Mouse (Mus musculus): ENCODE results near the gene Pex11g.

The Pex11g gene

GRCm38 (mm10) chr8:3480221-3480785 is 12.8 kb upstream of the Pex11g start:
- DNase-seq (ENCODE audit: low spot score): no peak

- no peak for DNase-seq (ENCODE audit: low spot score)
These were observed 8.4 kb upstream of the Pex11g start for GRCm38 (mm10) chr8:3475715-3476429.

DNA sequence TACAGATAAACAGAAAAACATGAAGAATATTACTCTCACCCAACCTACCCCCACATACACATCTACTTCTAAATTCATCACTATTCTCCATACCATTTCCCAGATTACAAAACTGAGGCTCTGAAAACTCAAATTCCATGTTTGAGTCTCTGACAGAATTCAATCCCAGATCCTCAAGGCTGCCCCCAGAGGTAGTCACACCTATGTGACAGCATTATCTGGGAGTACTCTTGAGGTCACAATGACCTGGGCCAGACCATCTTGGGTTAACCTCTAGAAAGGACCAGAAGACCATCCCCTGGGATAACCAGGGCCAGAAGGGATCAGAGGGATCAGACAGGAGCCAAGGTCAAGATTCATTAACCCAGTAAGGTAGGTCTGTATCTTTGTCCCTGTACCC is 3.1 kb upstream of the Pex11g start, which contains the start of gene Tex45:
TSS of gene Tex45 (plus strand) at position 301 of the 400 bp plus-strand sequence.
- DNase-seq (ENCODE audit: low spot score): no peak

DNA sequence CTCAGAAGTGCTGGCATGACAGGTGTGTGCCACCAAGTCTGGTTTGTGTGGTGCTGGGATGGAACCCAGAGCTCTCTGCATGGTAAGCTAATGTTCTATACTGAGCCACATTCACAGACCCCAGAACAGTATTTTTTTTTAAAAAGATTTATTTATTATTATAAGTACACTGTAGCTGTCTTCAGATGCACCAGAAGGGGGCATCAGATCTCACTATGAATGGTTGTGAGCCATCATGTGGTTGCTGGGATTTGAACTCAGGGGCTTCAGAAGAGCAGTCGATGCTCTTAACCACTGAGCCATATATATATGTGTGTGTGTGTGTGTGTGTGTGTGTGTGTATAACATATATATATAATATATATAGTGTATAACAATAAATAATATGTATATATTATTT is 1.4 kb upstream of the Pex11g start:
- no peak for DNase-seq (ENCODE audit: low spot score)

- DNase-seq (ENCODE audit: low spot score): no peak
These were observed 536 bp upstream of the Pex11g start for GRCm38 (mm10) chr8:3467886-3468545.

- no peak for DNase-seq (ENCODE audit: low spot score)
These were observed 3.2 kb downstream of the Pex11g start for GRCm38 (mm10) chr8:3464309-3464708.

DNA sequence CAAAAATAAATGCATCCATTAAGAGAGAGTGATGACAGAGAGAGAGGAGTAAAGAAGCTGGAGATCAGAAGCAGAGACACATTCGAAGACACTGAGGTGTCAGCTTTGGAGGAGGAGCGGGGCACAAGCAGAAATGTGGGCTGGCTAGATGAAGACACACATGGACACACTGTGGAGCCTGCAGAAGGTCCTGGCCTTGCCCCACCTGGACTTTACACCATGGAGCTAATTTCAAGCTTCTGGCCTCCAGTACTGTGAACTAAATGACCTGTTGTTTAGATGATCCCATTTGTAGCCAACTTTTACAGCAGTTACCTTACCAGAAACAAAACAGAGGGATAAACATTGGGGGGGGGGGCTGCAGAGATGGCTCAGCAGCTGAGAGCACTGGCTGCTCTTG is 4.2 kb downstream of the Pex11g start:
- DNase-seq (ENCODE audit: low spot score): no peak

GRCm38 (mm10) chr8:3451992-3452391 is 15.5 kb downstream of the Pex11g start:
- DNase-seq (ENCODE audit: low spot score): no peak

DNA sequence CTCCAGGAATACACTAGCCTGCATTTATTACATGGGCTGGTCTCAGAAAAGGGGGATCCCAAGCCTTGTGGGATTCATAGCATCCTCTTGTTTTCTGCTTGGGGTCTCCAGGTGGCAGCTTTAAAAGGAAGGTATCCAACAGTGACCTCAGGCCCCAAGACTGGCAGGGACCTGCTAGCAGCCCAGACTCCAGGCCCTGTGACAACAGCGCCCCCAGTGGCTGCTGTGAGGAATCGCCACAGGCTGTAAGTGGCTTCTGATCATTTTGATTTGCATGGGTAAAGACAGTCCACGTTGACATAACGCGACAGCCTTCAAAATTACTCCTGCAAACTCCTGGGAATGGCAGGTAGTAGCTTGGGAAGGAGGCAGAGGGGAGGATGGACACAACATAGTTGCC is 16.8 kb downstream of the Pex11g start:
- no peak for DNase-seq (ENCODE audit: low spot score)

- DNase-seq (ENCODE audit: low spot score): no peak
These were observed 18.3 kb downstream of the Pex11g start for GRCm38 (mm10) chr8:3449226-3449625.

- no peak for DNase-seq (ENCODE audit: low spot score)
These were observed 28.0 kb downstream of the Pex11g start for GRCm38 (mm10) chr8:3439510-3439909.

DNA sequence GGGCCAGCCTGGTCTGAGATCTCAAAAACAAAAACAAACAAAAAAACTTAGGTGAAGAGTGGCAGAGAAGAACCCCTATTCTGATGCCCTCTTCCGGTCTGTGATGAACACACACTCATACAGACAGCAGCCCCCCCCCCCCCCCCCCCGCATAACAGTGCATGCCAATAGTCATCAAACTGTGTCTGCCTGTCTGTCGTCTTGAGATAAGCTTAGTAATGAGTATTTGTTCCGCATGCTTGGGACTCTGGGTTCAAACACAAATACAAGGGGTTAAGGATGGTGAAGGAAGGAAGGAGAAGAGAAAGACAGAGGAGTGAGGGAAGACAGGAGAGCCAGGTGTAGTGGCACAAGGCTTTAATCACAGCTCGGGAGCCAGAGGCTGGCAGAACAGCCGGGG is 31.0 kb downstream of the Pex11g start:
- DNase-seq (ENCODE audit: low spot score): no peak

DNA sequence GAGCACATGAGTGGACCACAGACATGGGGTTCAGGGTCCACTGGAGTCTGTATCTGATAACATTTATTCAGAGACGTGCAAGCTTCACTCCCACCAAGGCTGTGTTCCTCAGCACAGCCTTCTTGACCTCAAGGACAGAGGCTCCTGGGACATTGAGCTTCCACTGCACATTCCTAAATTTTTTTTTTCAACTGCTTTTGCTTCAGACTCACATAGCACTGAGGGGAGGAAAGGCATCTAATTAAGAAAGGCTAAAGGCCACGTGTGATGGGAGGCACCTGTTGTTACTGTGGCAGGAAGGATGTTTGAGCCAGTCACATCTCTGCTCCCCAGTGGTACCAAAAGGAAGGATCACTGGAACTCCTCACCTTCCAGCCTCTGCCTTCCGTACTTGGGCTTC is 36.4 kb downstream of the Pex11g start:
- no peak for DNase-seq (ENCODE audit: low spot score)

DNA sequence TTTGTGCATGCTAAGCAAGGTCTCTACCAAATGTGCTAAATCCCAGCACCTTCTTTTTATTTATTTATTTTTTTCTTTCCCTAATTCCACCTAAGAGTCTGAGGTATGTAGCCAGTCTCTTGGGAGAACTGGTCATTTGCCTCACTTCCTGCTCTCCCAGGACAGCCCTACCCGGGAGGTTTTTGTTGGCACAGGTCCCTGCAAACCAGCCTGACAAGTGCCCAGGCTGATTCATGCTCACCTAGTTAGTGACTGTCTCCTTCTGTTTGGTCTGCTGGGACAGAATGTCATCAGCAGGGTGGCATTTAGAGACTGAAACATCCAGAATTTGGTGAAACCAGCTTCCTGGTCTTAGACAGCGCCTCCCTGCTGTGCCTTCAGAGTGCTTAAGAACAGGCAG is 37.5 kb downstream of the Pex11g start:
- no peak for DNase-seq (ENCODE audit: low spot score)

GRCm38 (mm10) chr8:3428426-3428825 is 39.1 kb downstream of the Pex11g start:
- no peak for DNase-seq (ENCODE audit: low spot score)

DNA sequence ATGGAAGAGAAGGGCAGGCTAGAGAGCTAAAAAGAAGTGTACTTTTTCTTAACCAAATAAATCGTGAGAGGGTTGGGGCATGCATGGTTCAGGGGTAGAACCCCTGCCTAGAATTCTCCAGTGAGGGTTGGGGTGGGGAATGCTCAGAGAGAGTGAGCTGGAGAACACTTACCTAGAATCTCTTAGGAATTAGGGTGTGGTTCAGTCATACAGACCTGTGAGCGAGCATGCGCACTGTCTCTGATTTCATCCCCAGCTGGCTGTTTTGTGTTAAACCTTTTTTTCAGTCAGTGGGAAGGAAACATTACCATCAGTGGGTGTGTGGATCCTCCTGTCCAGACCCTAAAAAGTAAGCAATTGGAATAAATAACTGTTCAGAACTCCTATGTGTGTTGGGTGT is 41.3 kb downstream of the Pex11g start:
- no peak for DNase-seq (ENCODE audit: low spot score)

- no peak for DNase-seq (ENCODE audit: low spot score)
These were observed 42.3 kb downstream of the Pex11g start for GRCm38 (mm10) chr8:3425217-3425616.

DNA sequence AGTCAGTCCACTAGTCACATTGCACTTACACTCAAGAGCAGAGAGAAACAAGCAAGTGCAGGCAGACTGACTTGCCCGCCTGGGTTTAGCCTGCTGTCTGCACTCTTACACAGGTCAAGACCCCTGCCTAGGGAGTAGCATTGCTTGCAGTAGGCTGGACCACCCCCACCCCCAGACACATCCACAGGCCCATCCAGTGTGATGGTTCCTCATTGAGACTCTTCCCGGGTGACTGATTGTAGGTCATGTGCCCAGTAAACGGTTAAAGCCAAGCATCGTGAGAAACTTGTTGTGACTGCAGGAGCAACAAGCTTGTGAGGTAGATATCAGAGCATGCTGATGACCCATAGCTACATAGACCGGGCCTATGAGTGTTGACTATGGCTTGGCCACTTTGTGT is 46.0 kb downstream of the Pex11g start:
- no peak for DNase-seq (ENCODE audit: low spot score)

GRCm38 (mm10) chr8:3420105-3420706 is 47.3 kb downstream of the Pex11g start:
- no peak for DNase-seq (ENCODE audit: low spot score)

DNA sequence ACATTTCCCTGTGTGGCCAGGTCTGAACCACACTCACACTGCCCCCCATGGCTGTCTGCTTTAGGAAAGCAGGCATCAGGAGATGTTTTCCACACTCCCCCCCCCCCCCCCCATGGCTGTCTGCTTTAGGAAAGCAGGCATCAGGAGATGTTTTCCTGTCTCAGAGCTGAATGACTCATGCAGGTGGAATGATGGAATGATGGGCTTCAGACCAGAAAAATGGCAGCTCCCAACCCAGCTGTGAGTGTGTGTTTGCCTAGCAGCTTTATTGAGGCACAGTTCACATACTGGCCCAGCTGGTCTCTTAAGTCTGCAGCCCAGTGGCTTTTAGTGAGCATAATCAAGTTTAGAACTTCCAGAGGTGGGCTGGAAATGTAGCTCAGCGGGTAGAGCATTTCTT is 49.4 kb downstream of the Pex11g start:
- DNase-seq (ENCODE audit: low spot score): no peak

- no peak for DNase-seq (ENCODE audit: low spot score)
These were observed 50.0 kb downstream of the Pex11g start for GRCm38 (mm10) chr8:3417455-3417854.

DNA sequence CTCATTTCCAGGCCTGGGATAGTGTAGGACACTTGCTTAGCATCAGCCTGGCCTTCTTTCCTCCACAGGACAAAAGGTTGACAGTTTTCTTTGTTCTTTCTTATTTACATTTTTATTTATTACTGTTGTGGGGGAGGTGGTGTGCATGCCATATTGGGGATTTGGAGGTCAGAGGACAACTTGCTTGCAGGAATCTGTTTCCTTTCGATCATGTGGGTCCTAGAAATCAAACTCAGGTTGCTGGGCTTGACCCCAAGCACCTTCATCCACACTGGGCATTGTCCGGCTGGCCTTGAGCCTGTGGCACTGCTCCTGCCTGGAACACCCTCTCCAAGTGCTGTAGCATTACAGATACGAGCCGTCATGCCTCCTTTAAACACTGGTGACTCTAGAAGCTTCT is 50.6 kb downstream of the Pex11g start:
- no peak for DNase-seq (ENCODE audit: low spot score)

- DNase-seq (ENCODE audit: low spot score): no peak
These were observed 51.8 kb downstream of the Pex11g start for GRCm38 (mm10) chr8:3415661-3416060.
